Mouse (Mus musculus): ENCODE data around the gene Wwox.

Wwox gene

DNA sequence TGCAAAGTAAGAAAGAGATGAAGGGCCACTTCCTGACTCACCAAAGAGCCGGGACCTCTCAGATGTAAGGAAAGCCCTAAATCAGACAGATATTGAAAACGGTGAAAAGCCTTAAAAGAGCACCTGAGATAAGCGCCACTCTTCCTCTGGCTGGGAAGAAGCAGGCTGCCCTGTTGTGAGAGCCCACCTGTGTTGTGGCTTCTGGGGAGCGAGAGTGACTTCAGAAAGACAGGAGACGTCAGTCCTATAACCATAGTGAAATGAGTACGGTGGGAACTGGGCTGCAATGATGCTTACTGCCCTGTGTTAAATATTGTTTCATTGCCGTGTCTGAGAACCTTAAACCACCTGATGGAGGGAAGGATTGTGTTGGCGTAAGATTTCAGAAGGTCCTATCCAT lies 431.0 kb downstream of the Wwox start:
- no peak for DNase-seq (ENCODE audit: low spot score in 2 of 2)

- no peak for DNase-seq (ENCODE audit: low spot score in 2 of 2)
These were observed 433.0 kb downstream of the Wwox start for GRCm38 (mm10) chr8:114872491-114872890.

DNA sequence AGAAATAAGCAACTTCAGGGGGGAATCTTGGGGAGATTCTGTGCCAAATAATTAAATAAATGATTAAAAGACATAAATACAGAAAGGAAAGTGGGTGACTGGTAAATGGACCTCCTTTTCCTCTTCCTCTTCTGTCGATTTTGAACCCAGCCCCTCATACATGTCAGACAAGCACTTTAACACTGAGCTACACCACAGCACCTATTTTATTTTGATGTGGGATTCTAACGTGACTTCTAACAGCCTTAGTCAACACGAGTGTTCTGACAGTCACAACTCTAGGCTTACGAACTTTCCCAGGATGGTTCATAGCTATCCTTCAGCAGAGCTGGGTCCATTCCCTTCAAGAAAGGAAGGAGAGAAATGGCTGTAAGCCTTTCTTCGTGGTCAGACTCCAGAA lies 435.7 kb downstream of the Wwox start:
- no peak for DNase-seq (ENCODE audit: low spot score in 2 of 2)

- no peak for DNase-seq (ENCODE audit: low spot score in 2 of 2)
These were observed 436.7 kb downstream of the Wwox start for GRCm38 (mm10) chr8:114876161-114876611.

DNA sequence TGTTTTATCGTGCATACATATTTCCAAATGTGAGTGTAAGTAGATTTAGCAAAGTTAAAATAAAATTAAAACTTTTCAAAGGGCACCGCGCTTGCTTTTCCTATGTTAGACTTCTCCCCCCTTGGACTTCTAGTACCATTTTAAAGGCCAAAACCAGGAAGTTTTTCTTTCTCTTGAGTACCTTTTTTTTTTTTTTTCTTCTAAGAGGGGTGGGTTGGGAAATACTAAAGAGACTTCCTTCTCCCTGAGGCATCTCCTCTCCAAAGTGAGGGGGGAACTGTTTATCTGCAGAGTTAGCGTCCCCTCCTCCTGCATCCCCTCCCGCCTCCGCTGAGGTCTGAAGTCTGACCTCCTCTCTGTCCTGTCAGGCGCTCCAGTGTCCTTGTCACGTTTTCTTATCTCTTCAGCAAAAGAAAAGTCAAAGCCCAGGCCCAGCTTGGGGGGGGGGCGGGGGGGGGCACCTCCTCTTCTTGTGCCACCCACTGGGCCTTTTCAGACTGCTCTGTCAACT lies 437.3 kb downstream of the Wwox start:
- DNase-seq (ENCODE audit: low spot score in 2 of 2), result no peak

DNA sequence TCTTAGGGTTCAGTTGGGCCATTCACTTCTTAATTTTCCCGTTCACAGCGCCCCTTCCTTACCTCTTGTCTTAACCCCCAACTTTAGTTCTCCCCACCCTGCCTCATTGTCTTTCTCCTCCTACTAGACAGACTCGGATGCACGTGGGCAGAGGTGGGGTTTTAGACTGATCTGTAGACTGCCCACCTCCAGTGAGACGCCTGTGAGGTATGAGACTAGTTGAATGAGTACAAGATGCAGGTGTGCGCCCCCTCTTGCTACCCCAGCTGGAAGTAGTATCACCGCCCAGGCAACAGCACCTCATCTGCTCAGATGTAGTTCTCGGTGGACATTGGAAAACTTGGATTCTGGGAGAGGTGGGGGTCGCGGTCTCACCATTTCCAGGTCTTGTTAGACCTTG lies 437.8 kb downstream of the Wwox start:
- DNase-seq (ENCODE audit: low spot score in 2 of 2), result no peak

DNA sequence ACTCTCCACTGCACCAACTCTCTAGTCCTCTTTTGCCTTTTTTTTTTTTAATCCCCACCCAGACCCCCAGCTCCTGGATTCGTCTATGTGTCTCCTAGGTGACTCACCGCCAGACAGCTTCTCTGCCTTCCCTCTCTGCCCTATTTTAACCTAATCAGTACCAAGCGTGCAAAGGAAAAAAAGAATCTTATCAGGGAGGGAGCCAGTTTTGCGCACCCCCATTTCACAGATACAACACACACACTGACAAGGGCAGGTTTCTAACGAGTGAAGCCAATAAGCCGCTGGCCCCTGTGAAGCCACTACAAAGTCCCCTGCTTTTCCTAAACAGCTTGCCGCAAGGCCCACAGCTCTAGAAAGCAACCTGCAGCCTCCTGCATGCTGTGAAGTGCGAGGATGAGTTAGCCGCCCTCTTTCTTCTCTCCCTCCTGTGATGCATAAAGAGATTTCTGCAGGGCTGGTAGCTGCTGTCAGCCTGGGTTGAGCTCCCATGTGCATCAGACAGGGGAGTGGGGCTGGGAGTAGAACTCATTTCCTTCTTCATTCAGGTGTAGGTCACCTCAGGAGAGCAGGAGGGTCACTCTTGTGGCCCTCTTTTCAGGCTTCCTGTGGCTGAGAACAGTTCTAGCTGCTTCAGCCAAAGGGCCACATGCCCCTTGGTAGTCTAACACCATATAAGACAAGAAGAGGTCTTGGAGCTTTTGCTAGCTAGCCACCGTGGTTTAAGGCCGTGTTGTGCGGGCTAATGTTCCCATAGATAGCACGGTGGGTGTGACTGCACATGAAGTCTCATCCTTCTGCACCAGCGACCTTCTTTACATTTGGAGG lies 439.2 kb downstream of the Wwox start:
- DNase-seq (ENCODE audit: low spot score in 2 of 2), result peak; percentile 11 to 13

DNA sequence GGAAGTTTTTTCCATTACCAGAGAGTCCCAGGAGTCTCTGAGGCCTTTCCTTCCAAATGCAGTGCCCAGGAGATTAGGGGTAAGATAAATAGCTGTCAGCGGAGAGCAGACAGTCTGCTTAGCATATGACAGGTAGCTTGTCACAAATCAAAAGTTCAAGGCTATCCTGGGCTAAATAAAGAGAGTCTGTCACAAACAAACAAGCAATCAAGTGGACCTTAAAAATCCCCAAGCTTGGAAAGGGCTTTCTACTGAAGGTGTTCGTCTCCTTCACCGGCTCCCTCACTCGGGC lies 439.8 kb downstream of the Wwox start:
- DNase-seq (ENCODE audit: low spot score in 2 of 2), result no peak

DNA sequence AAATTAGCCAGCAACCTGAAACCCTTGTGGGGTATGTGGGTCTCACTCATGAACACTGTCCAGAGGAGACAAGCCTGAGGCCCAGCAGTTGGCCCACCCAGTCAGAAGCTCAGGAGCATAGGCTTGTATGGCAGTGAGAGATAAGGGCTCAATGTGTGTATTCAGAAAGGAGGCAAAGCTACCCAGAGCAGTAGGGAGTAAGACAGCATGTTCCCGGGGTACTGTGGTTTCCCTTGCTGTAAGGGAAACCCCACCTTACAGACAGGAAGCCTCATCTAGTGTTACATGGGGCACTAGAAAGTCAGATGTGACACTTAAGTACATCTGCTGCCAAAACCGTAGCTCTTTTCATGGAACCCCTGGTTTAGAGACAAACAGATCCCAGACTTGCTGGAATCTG lies 440.2 kb downstream of the Wwox start:
- peak; percentile 66 for DNase-seq (ENCODE audit: low spot score in 2 of 2)

GRCm38 (mm10) chr8:114880475-114881135 lies 441.1 kb downstream of the Wwox start:
- DNase-seq (ENCODE audit: low spot score in 2 of 2), result peak; percentile 58 to 62

DNA sequence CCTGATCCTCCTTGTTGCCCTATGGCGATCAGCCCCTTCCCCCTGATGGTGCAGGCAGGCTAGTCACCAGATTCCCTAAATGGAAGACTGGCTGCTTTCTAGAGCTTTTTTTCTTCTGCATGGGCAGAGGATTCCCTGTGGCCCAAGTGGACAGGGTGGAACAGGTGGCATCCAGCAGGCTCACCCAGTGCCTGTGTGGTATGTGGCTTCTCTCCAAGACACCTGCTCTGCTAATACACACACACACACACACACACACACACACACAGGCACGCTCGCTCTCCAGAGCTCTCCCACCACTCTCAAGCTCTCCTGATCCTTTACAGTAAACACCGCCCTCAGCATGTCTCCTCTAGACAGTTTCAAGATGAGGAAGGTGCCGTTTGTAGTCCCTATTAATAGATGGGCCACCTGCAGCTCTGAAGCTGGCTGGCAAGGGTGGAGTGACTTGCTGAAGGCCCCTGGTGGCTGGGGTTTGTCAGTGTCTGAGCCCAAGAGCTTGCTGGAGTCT lies 442.5 kb downstream of the Wwox start:
- peak; percentile 85 to 86 for DNase-seq (ENCODE audit: low spot score in 2 of 2)

DNA sequence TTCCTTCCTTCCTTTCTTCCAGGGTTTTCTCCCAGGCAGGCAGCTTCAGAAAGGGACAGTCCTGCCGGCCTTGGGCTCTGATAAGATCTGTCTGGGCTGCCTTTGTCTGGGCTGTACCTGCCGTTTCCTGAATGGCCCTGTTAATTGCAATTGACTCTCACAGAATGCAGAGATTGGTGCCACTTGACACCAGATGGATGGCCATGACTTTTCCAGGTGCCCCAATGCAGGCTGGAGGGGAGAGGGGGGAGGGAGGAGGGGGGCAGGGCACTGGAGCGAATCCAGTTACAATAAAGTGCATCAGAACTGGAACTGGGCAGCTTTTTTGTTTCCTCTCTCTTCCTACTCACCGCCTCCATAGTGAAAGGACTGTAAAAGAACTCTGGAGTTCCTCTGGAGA lies 443.0 kb downstream of the Wwox start:
- DNase-seq (ENCODE audit: low spot score in 2 of 2), result no peak

DNA sequence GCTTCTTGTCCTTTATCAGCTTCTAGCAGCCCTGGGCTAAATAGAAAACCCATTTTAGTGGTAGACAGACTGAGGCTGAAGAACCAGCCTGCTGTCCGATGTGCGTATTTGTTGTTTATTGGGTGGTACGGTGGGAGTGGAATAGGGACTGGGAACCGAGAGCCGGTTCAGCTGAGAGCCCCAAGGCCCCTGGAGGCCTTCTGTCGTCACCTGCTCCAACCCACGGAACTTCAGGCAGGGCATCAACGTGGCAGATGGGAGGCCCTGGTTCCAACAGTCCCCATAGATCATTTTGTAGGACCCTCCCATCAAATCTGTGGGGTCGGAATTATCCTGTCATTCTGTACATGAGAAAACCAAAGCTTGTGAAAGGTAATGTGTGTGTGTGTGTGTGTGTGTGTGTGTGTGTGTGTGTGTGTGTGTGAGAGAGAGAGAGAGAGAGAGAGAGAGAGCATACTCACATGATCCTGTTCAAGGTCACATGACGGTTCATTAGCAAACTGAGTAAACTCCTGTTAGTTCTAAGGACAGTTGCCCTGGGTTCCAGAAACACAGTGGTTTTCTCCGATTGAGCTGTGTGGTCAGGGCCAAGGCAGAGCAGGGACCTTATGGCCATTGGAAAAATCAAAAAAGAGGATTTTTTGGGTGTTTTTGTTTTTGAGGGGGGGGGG lies 443.6 kb downstream of the Wwox start:
- peak in 1 of 2 experiments; percentile 17 for DNase-seq (ENCODE audit: low spot score in 2 of 2)

DNA sequence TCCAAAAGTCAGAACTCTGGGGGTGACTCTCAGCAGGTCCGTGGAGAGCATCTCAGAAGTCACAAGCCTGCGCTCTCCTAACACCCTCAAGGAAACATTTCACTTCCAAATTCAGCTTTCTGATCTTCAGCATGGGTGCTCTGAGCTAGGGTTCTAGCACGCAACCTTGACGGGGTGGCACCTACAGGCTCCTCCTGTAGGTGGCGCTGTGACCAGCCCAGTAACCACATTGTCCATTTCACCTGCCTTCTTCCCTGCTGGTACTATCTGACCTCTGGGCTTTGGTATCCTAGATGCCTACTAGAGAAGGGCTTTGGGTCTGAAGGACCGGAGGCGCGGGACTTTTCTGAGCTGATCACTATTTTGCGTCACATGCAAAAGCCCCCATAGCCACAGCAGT lies 444.5 kb downstream of the Wwox start:
- no peak for DNase-seq (ENCODE audit: low spot score in 2 of 2)

DNA sequence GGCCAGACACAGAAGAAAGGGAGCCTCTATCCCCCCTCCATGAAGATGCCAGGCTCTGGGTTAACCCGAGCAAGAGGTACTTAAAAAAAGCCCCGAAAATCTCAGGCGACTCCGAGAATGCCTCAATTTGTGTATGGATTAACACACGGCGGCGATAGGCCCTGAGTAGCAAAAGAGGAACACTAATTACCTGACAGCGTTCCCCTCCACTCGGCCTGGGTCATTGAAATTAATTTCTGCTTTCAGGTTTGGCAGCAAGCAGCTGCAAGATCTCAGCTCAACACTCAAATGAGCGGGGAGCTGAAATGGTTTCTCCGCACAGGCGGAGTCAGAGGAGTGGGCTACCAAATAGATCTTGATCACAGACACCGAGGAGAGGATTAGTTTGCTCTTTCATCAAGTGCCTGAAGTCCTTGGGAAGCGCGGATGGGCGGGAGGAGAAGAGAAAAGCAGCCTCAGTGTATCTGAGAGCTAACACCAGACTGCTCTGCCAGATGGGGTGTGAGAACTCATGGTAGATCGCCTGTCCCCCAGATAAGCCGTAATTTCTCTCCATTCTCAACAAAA lies 445.7 kb downstream of the Wwox start:
- peak in 1 of 2 experiments; percentile 21 for DNase-seq (ENCODE audit: low spot score in 2 of 2)

- no peak for DNase-seq (ENCODE audit: low spot score in 2 of 2)
These were observed 448.9 kb downstream of the Wwox start for GRCm38 (mm10) chr8:114888388-114888787.

DNA sequence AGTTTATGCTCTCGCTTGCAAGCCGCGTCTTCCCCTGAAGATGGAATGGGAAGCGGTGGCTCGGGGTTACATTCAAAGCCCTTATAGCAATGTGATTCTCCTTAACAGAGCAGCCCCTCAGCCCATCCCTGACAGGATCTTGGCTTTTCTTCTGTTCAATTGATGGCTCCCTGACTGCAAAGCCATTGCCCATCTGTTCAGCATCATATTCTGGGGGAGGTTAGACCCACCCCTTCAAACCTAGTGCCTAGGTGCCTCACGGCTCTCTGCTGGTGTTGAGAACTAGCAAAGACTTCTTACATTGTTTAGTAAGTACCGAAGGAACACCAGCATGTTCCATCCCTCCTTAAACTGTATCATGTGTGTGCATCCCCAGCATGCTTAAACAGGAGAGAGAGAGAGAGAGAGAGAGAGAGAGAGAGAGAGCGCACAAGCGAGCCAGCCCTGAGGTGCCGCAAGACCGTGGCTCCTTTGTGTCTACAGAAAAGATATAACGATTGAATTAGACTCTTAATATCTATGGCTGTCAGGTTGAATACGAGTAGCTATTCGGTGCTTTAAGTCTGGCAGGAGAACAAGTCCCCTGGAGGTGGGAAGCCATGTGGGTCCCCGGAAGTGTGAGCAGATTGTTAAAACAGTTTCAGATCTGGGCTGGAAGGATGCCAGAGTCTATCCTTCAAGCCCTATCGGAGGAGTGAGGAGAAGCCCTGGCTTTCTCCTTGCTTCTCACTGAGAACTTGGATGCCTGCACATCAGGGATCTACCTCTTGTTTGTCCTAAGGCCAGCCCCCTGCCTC lies 450.3 kb downstream of the Wwox start:
- DNase-seq (ENCODE audit: low spot score in 2 of 2), result no peak

DNA sequence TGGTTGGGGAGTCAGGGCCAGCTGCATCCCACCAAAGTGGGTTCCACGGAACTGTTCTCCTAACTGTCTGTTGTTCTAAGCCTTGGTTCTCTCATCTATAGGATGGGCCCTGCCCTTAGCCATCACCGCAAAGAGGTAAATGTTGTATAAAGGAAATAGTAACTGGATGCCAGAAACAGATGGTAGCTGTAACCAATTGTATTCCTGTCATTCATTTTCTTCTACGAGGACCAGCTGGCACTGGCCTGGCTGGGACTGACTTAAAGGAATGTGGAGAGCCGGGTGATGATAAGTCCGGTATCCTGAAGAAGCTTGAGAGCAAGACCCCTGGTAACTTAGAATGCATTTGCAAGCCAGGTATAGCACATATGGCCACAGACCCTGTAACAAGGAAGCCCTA lies 451.0 kb downstream of the Wwox start:
- DNase-seq (ENCODE audit: low spot score in 2 of 2), result no peak

DNA sequence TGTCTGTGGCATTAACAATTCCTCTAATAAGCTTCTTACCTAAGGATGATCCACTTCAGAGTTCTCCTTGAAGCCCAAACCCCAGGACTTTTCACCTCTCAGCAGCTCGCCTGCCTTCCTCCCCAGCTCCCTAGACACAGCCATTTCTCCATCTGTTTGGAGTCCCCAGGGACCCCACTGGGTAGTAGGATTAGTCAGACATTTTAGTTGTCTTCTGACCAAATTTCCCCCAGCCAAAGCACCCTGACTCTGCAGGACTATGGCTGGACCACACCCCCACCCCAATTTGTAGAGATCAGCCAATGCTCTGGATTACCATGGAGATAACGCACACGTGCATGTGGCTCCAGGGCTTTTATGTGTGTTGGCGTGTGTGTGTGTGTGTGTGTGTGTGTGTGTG lies 451.8 kb downstream of the Wwox start:
- DNase-seq (ENCODE audit: low spot score in 2 of 2), result no peak

- DNase-seq (ENCODE audit: low spot score in 2 of 2), result no peak
These were observed 458.0 kb downstream of the Wwox start for GRCm38 (mm10) chr8:114897432-114897831.

- no peak for DNase-seq (ENCODE audit: low spot score in 2 of 2)
These were observed 459.7 kb downstream of the Wwox start for GRCm38 (mm10) chr8:114899157-114899556.
